Mouse (Mus musculus) CH12.LX (cell line): Measurements from ENCODE around the gene Utp11.

ENCODE experiments used
- CHD2 ChIP-seq: IDR thresholded peaks from 2 replicates; pipeline ENCODE4 v1.6.1; 2011; ENCODE audit warnings: low read length, improper control_type of control experiment
- CTCF ChIP-seq, 2 experiments: IDR thresholded peaks in 1 of 2; conservative IDR thresholded peaks in 1 of 2; 2 replicates each; pipeline ENCODE4 v1.5.1; 2011 to 2012; ENCODE audit warnings: low read depth in 2 of 2, low read length in 2 of 2, improper control_type of control experiment in 1 of 2, inconsistent platforms in 1 of 2, mild to moderate bottlenecking in 1 of 2, moderate library complexity in 1 of 2
- E2F4 ChIP-seq: IDR thresholded peaks from 2 replicates; pipeline ENCODE4 v1.6.1; 2011; ENCODE audit warnings: low read depth, low read length, improper control_type of control experiment; ENCODE audit not compliant: insufficient replicate concordance
- EP300 ChIP-seq: IDR thresholded peaks from 2 replicates; pipeline ENCODE4 v1.6.1; 2011; ENCODE audit warnings: low read length, improper control_type of control experiment
- ETS1 ChIP-seq: conservative IDR thresholded peaks from 2 replicates; pipeline ENCODE4 v1.6.1; 2012; ENCODE audit warnings: low read depth, mild to moderate bottlenecking, inconsistent platforms, low read length, improper control_type of control experiment, moderate library complexity
- KAT2A ChIP-seq: IDR thresholded peaks from 2 replicates; pipeline ENCODE4 v1.6.1; 2012; ENCODE audit warnings: low read length, improper control_type of control experiment, inconsistent platforms; ENCODE audit not compliant: insufficient replicate concordance
- POLR2A ChIP-seq: IDR thresholded peaks from 2 replicates; pipeline ENCODE4 v1.6.1; 2011; ENCODE audit warnings: low read depth, mild to moderate bottlenecking, improper control_type of control experiment, low read length
- SMC3 ChIP-seq: IDR thresholded peaks from 2 replicates; pipeline ENCODE4 v1.6.1; 2011; ENCODE audit warnings: low read depth, low read length, improper control_type of control experiment
- USF1 ChIP-seq: IDR thresholded peaks from 2 replicates; pipeline ENCODE4 v1.6.1; 2014; ENCODE audit warnings: low read depth, mild to moderate bottlenecking, inconsistent platforms, low read length, improper control_type of control experiment
- USF2 ChIP-seq: conservative IDR thresholded peaks from 2 replicates; pipeline ENCODE4 v1.6.1; 2011; ENCODE audit warnings: low read depth, low read length, improper control_type of control experiment
- ZKSCAN1 ChIP-seq: IDR thresholded peaks from 2 replicates; pipeline ENCODE4 v1.6.1; 2012; ENCODE audit warnings: low read depth, inconsistent platforms, low read length, improper control_type of control experiment, borderline replicate concordance
- ZNF384 ChIP-seq: IDR thresholded peaks from 2 replicates; pipeline ENCODE4 v1.6.1; 2012; ENCODE audit warnings: low read depth, low read length, improper control_type of control experiment, inconsistent platforms

DNA sequence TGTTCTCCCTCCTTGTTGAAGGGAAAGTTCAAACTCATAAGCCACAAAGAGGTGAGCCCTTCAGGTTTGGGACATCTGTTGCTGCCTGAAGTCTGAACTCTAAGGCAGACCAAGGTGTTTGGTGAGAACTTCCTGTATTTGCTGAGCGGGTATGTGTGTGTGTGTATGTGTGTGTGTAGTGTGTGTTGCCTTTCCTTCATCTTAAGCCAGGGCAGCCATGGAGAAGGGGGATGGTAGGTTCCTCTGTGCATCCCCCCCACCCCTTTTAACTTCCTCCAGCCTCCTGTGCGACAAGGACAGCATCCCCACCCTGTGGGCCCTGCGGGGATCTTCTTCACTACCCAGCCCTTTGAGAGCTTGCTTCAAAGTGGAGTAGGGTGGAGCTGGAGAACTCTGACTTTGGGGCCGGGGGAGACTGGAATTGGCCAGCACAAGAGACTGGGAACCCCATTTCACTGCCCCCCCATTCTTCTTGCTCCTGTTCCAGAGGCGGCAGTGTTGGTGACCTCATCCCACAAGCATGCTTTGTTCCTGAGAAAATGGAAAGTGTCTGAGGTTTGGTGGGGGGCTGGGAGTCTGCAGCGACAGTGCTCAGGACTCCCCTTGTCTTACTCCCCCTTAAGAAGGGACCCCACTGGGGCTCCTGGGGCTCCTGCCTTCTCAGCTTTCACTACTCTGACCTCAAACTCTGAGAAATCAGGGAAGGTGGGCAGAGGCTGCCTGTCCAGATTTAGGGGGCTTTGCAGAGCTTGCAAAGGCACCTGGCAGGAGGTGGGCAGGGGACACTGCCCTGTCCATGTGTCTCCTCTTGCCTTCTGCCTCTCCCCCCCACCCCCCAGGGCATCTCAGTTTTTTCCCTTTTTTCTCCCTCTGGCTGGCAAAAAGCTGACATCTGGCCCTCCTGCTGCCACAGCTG lies 10.7 kb upstream of the Utp11 start:
- TF ChIP-seq ZKSCAN1, result no peak
- TF ChIP-seq EP300, result no peak
- no peak for TF ChIP-seq CTCF (conservative IDR thresholded peaks at IDR 0.05 in 1 of 2, IDR thresholded peaks at IDR 0.05 in 1 of 2; ENCODE audit: low read depth in 2 of 2, low read length in 2 of 2)
- no peak for TF ChIP-seq POLR2A
- no peak for TF ChIP-seq USF1
- TF ChIP-seq SMC3, result no peak
- no peak for TF ChIP-seq CHD2
- TF ChIP-seq ETS1, result no peak; the same call in 1 of the 2 replicates
- no peak for TF ChIP-seq E2F4
- no peak for TF ChIP-seq ZNF384
- no peak for TF ChIP-seq USF2
- no peak for TF ChIP-seq KAT2A
